Mouse (Mus musculus) heart, embryonic 10.5 days (tissue): ENCODE data around the gene Slc35c1. TPM values are rescaled to one million over a fixed set of nuclear protein-coding genes. Genes with fewer than 3 reads are reported as not detected.

Experiments
- DNase-seq: peaks from one replicate; pipeline ENCODE4 v3.0.0-alpha.2; 2017; ENCODE audit warnings: low spot score
- H3K27ac ChIP-seq: fragments of 300-500 bp; sonication (generic); 2 replicates; pipeline ENCODE4 v1.5.1; 2016; ENCODE audit warnings: mild to moderate bottlenecking
- H3K27me3 ChIP-seq: fragments of 300-500 bp; sonication (generic); 2 replicates; pipeline ENCODE4 v1.6.1; 2016; ENCODE audit warnings: mild to moderate bottlenecking; ENCODE audit not compliant: poor library complexity, insufficient read depth, severe bottlenecking
- H3K36me3 ChIP-seq: fragments of 300-500 bp; sonication (generic); 2 replicates; pipeline ENCODE4 v1.6.1; 2016; ENCODE audit warnings: mild to moderate bottlenecking, moderate library complexity
- H3K4me1 ChIP-seq: fragments of 300-500 bp; sonication (generic); 2 replicates; pipeline ENCODE4 v1.6.1; 2016; ENCODE audit warnings: mild to moderate bottlenecking
- H3K4me3 ChIP-seq: fragments of 300-500 bp; sonication (generic); 2 replicates; pipeline ENCODE4 v1.5.1; 2016; ENCODE audit warnings: mild to moderate bottlenecking, moderate library complexity
- H3K9me3 ChIP-seq: fragments of 300-500 bp; sonication (generic); 2 replicates; pipeline ENCODE4 v1.6.1; 2016; ENCODE audit warnings: mild to moderate bottlenecking, moderate library complexity
- WGBS: fragments of 180-500 bp; shearing (Covaris S2); methylation state at CpG from one replicate; pipeline ENCODE4 v1.1.7; 2016; 5-methylcytosine and 5-hydroxymethylcytosine counted together
- polyA plus RNA-seq: library from polyadenylated mRNA; unstranded; fragments of >200 nt; fragmentation: Nextera tagmentation; extraction: Ambion mirVana; gene quantifications from 2 replicates; pipeline ENCODE4 v1.2.1, GENCODE M21; 2016

The Slc35c1 gene
- polyA plus RNA-seq, 1 experiment from 2014 or later, result 14.9 TPM

GRCm38 (mm10) chr2:92403776-92404319, 56.5 kb downstream of the Slc35c1 start:
- no peak for DNase-seq
- 87% methylated on average over 5 of the region's 5 CpGs for WGBS
- Histone ChIP-seq H3K4me3 (no peak overlapping the region), H3K27ac (no peak overlapping the region), H3K4me1 (peaks cover 12% of the 10 kb centered on the region), H3K27me3 (peaks cover 33% of the 10 kb centered on the region), H3K36me3 (peaks cover 47% of the 10 kb centered on the region), H3K9me3 (no peaks in the 10 kb centered on the region)

Other genes starting within 250 kb of the Slc35c1 start
- 19.0 and 19.2 TPM in 2 replicates for gene Pex16, start 85.9 kb downstream of the Slc35c1 start, polyA plus RNA-seq
- gene Large2, start 85.7 kb downstream of the Slc35c1 start, polyA plus RNA-seq, result 1.6 and 7.0 TPM in 2 replicates
- 0.89 and 2.7 TPM in 2 replicates for gene 1700029I15Rik, start 78.0 kb downstream of the Slc35c1 start, polyA plus RNA-seq
- 7.5 and 18.2 TPM in 2 replicates for gene Mapk8ip1, start 59.3 kb downstream of the Slc35c1 start, polyA plus RNA-seq
- 21.0 and 23.3 TPM in 2 replicates for gene Cry2, start 26.5 kb downstream of the Slc35c1 start, polyA plus RNA-seq
- 0.84 and 2.0 TPM in 2 replicates for gene Chst1, start 139.2 kb upstream of the Slc35c1 start, polyA plus RNA-seq